Mouse (Mus musculus): ENCODE results near the gene Ddx50. TPM values are rescaled to one million over a fixed set of nuclear protein-coding genes. Genes with fewer than 3 reads are reported as not detected.

Ddx50 gene
- polyA plus RNA-seq, 1 experiment, result 44.2 TPM

DNA sequence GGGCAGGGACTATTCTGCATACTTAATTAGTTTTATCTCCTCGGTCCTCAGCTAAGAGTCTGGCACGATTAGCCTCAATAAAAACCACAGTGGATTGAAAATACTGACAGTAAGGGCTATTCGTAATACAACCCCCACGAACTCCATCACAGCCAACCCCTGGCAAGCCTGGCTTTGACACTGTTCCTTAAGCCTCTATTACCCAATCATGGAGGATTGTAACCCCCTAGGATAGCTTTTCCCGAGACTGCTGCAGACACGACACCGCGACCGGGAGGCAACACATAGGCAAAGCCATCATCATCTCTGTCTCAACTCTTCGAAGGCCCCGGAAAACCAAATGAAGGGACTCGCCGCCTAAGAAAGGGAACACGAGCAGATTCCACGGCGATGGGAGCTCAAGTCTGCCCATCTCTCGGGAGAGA lies 648 bp downstream of the Ddx50 start:
- TF ChIP-seq GATA1 (IDR thresholded peaks at IDR 0.05; ENCODE audit: low read length), result no peak

DNA sequence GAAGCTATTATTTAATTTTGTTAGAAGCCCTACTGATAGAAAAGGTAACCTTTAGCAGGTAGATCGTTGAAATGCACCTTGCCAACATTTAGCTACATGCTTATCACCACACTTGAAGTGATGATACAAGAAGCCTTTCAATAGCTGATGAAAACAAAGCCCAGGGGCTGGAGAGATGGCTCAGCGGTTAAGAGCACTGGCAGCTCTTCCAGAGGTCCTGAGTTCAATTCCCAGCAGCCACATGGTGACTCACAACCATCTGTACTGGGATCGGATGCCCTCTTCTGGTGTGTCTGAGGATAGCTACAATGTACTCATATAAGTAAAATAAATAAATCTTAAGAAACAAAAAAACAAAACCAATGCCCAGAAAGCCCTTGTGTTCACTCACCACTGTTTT lies 46.9 kb downstream of the Ddx50 start:
- TF ChIP-seq GATA1 (IDR thresholded peaks at IDR 0.05; ENCODE audit: low read length), result no peak

- no peak for TF ChIP-seq GATA1 (IDR thresholded peaks at IDR 0.05; ENCODE audit: low read length)
Measured at GRCm38 (mm10) chr10:62603233-62604030, 47.6 kb downstream of the Ddx50 start.

DNA sequence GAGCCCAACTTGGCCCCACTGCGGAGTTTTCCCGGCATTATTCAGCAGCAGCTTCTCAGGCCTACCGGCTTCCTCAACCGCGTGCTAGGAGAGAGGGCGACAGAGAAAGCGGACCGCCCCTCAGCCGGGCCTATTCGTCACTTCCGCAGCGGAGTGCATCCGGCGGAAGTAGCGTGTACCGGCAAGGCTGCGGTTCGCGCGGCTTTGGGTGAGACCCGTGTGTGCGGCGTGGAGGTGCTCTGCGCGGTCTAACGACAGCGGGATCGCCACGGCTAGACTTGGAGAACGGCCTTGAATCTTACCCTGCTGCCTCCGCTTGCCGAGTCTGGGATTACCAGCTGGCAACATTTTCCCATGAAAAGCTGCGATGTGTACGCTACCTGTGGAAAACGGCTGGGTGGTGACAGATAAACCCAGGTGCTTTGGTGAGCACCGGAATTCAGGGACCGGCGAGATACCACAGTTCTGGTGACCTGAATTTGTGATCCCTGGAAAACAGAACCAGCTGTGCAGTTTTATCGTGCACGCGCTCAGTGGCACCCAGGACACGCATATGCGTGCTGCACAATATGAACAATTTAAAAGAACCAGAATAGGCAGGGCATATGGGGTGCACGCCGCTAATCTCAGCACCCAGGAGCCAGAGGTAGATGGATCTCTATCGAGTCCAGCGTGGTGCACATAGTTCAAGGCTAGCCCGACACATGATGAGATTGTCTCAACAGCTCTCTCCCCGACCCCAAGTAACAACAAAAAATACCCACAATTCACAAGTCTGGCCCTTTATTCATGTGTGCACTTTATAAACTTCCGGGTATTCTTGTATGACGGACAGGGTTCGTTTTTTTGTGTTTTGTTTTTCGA lies 48.6 kb downstream of the Ddx50 start, which contains the start of gene Ddx21:
Ddx21 (minus strand) TSS at position 105 of the 864 bp plus-strand sequence.
- no peak for TF ChIP-seq GATA1 (IDR thresholded peaks at IDR 0.05; ENCODE audit: low read length)

GRCm38 (mm10) chr10:62601833-62602176 lies 49.2 kb downstream of the Ddx50 start:
- no peak for TF ChIP-seq GATA1 (IDR thresholded peaks at IDR 0.05; ENCODE audit: low read length)

DNA sequence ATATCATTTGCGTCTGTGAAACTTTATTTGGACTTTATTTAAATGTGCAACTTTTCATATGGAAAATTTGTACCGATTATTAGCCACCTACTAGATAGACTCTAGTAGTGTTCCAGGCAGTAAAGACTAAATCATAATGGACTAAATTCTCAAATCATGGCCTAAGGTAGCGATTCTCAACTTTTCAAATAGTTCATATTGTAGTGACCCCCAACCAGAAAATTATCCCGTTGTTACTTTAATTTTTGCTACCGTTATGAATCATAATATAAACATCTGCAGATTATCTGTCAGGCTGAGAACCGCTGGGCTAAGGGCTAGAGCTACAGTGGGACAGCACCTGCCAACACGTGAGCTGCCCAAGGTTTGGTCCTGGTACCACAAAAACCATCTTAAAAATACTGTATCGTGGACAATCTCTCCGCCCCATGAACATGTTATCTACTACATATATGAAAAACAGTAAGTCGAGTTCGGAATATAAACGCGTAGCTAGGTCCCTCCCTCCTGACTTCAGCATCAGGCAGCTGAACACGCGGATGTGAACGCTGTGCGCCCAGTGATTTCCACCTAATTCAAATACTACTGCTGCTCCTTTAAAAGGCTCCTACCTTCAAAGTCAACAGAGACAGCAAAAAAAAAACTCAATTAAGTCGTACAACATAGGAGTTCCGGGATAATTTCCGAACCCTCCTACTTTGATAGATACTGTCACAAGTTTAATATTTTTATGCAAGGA lies 49.8 kb downstream of the Ddx50 start:
- no peak for TF ChIP-seq GATA1 (IDR thresholded peaks at IDR 0.05; ENCODE audit: low read length)

- TF ChIP-seq GATA1 (IDR thresholded peaks at IDR 0.05; ENCODE audit: low read length), result no peak
Measured at GRCm38 (mm10) chr10:62600056-62600455, 51.0 kb downstream of the Ddx50 start.

DNA sequence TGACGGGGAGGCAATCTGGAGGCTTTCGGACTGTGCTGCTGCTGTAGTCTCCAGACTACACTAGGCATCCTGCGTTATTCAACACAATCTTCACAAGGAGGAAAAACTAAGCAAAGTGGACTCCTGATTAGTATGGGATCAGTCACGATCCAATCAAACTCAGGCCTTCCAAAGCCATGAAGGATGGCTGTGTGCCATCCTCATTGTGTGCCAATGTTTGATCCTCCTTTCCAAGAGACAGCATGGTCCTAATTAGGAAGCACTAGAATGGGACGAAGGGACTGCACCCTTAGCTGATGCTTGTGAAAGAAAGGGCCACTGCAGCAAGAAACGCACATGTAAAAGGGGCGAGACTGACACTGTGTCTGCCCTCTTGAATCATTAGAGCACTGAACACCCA lies 58.5 kb downstream of the Ddx50 start:
- no peak for TF ChIP-seq GATA1 (IDR thresholded peaks at IDR 0.05; ENCODE audit: low read length)

DNA sequence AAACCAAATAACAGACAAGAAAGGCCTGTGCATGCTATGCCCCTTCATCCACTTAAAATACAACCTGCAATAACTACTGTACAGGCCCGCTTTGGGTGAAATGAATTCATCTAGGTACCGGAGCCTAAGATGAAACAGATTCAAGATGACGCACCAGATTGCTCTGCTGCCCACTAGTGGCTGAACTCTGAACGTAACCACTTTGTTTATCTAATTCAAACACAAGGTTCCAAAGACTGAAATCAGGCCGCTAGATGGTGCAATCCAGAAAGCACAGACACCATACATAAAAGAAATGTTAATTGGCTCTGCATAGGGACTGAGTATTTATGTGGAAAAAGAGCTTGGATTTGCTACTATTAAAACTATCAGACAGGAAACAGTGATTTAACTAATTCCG lies 60.8 kb downstream of the Ddx50 start:
- TF ChIP-seq GATA1 (IDR thresholded peaks at IDR 0.05; ENCODE audit: low read length), result peak; percentile 10

- TF ChIP-seq GATA1 (IDR thresholded peaks at IDR 0.05; ENCODE audit: low read length), result no peak
Measured at GRCm38 (mm10) chr10:62588616-62589015, 62.4 kb downstream of the Ddx50 start.

DNA sequence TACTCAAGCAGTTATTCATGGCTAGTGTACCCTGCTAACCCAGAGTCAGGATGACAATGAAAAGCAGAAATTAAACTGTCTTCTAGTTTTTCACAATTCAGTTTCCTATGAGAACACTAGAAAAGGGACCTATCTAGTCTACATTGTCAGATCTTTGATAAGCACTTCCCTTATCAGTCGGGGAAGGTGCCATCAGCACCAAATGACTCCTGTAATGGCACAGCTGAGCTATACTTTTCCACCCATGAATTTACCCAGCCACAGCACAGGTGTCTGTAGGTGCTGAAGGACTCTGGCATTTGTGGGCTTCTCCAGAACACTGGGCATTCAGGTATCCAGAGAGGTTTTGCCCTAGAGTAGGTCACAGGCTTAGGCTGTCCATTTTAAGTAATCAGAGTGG lies 67.8 kb downstream of the Ddx50 start:
- TF ChIP-seq GATA1 (IDR thresholded peaks at IDR 0.05; ENCODE audit: low read length), result no peak

DNA sequence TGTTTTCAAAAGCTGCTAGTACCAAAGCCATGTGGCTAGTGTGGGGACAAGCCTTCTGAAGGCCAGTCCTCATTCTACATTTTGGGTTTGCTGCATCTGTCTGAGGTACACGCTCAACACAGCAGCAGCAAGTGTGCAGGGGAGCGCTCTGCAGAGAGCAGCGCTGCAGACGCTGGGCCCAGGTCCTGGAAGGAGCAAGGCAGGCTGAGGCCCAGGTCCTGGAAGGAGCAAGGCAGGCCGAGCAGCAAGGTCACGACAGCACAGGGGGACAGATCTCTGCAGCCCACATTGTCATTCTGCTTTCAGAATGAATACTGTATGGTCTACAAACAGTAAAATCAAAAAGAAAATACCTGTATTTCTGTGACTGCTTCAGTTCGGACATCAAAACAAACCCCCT lies 68.3 kb downstream of the Ddx50 start:
- TF ChIP-seq GATA1 (IDR thresholded peaks at IDR 0.05; ENCODE audit: low read length), result no peak

DNA sequence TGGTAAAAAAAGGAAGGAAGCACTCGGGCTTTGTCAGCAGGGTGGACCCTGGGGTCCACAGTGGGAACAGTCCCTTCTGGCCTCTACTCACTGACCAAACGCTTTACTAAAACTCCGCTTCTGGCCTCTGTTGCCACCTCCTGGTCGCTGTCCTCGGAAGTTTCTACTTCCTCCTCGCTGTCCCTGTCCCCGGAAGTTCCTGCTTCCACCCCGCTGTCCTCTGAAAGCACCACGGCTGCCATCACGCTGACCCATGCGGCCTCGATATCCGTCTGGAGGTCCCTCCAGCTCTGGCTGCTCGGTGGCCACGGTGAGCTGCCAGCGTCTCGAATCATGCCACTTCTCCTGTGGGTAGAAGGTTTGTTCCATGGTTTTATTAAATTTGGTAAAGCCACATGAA lies 68.8 kb downstream of the Ddx50 start:
- no peak for TF ChIP-seq GATA1 (IDR thresholded peaks at IDR 0.05; ENCODE audit: low read length)

GRCm38 (mm10) chr10:62578338-62579100 lies 72.5 kb downstream of the Ddx50 start, which contains the start of gene Kif1bp:
Kif1bp (minus strand) TSS chr10:62578457.
- no peak for TF ChIP-seq GATA1 (IDR thresholded peaks at IDR 0.05; ENCODE audit: low read length)

Measured in G1E-ER4 (cell line).